Mouse (Mus musculus) C2C12 (cell line): ENCODE data around the gene Add3.

ENCODE experiments used
- CTCF ChIP-seq: IDR thresholded peaks from one replicate; pipeline ENCODE4 v1.5.1; 2011; ENCODE audit not compliant: control insufficient read depth, insufficient read depth, insufficient read length
- FOSL1 ChIP-seq: IDR thresholded peaks from one replicate; pipeline ENCODE4 v1.8.0; 2011; ENCODE audit warnings: mild to moderate bottlenecking, low read length; ENCODE audit not compliant: poor library complexity, insufficient read depth, severe bottlenecking
- MAX ChIP-seq: IDR thresholded peaks from one replicate; pipeline ENCODE4 v1.6.1; 2011; ENCODE audit warnings: mild to moderate bottlenecking, control low read depth
- MYOG ChIP-seq: IDR thresholded peaks from one replicate; pipeline ENCODE4 v1.6.1; 2011; ENCODE audit not compliant: control insufficient read depth, insufficient read length; ENCODE audit errors: extremely low read depth
- USF1 ChIP-seq: IDR thresholded peaks from one replicate; pipeline ENCODE4 v1.6.1; 2011; ENCODE audit warnings: low read depth, mild to moderate bottlenecking, control low read depth, moderate library complexity

- TF ChIP-seq CTCF (no peak), MYOG (no peak), FOSL1 (no peak), MAX (no peak), USF1 (no peak)
Measured at GRCm38 (mm10) chr19:53216761-53217538, 76.7 kb downstream of the Add3 start.
